Mouse (Mus musculus) embryonic facial prominence, embryonic 10.5 days (tissue): ENCODE data around the gene Rnf214. TPM values are rescaled to one million over a fixed set of nuclear protein-coding genes. Genes with fewer than 3 reads are reported as not detected.
A peak's percentile ranks its signal among the peaks of the same experiment; 100 is the strongest.

Experiments
- DNase-seq: peaks from one replicate; pipeline ENCODE4 v3.0.0-alpha.2; 2017; ENCODE audit warnings: low spot score
- H3K27ac ChIP-seq: fragments of 300-500 bp; sonication (generic); replicated peaks from 2 replicates; pipeline ENCODE4 v1.5.1; 2016; ENCODE audit warnings: mild to moderate bottlenecking
- H3K27me3 ChIP-seq: fragments of 300-500 bp; sonication (generic); replicated peaks from 2 replicates; pipeline ENCODE4 v1.6.1; 2016; ENCODE audit warnings: low read depth, mild to moderate bottlenecking; ENCODE audit not compliant: poor library complexity, severe bottlenecking
- H3K36me3 ChIP-seq: fragments of 300-500 bp; sonication (generic); replicated peaks from 2 replicates; pipeline ENCODE4 v1.6.1; 2016; ENCODE audit warnings: mild to moderate bottlenecking, moderate library complexity
- H3K4me1 ChIP-seq: fragments of 300-500 bp; sonication (generic); 2 replicates; pipeline ENCODE4 v1.6.1; 2016
- H3K4me3 ChIP-seq: fragments of 300-500 bp; sonication (generic); 2 replicates; pipeline ENCODE4 v1.5.1; 2016; ENCODE audit warnings: mild to moderate bottlenecking, moderate library complexity
- H3K9me3 ChIP-seq: fragments of 300-500 bp; sonication (generic); 2 replicates; pipeline ENCODE4 v1.6.1; 2016; ENCODE audit warnings: mild to moderate bottlenecking
- WGBS: fragments of 180-500 bp; shearing (Covaris S2); methylation state at CpG from one replicate; pipeline ENCODE4 v1.1.7; 2016; 5-methylcytosine and 5-hydroxymethylcytosine counted together
- polyA plus RNA-seq: library from polyadenylated mRNA; unstranded; fragments of >200 nt; fragmentation: Nextera tagmentation; extraction: Ambion mirVana; gene quantifications from 2 replicates; pipeline ENCODE4 v1.2.1, GENCODE M21; 2016

The Rnf214 gene
- 61.5 and 66.8 TPM in 2 replicates for polyA plus RNA-seq

GRCm38 (mm10) chr9:45906355-45907077, at the start of gene Rnf214, which contains the start of gene Pcsk7:
Gene Rnf214 (minus strand): TSS chr9:45906911.
Gene Pcsk7 (plus strand): TSS chr9:45906497.
- Histone ChIP-seq H3K9me3 (no peaks in the 10 kb centered on the region), H3K27ac (peak within 1 kb of the TSS; percentile 98), H3K27me3 (no peaks in the 10 kb centered on the region), H3K4me3 (peak within 1 kb of the TSS; percentile 95), H3K36me3 (peaks cover 53% of the 10 kb centered on the region), H3K4me1 (peaks cover 25% of the 10 kb centered on the region)
- DNase-seq: peak; percentile 93
- WGBS: under 1% methylated on average over 79 of the region's 80 CpGs

- Histone ChIP-seq H3K27ac (peak within 1 kb of the TSS; percentile 91), H3K4me3 (peak within 1 kb of the TSS; percentile 95), H3K4me1 (peaks cover 34% of the 10 kb centered on the region), H3K27me3 (no peaks in the 10 kb centered on the region), H3K36me3 (peaks cover 31% of the 10 kb centered on the region), H3K9me3 (no peaks in the 10 kb centered on the region)
- DNase-seq: peak; percentile 90
- under 1% methylated on average over 48 of the region's 48 CpGs for WGBS
Measured at GRCm38 (mm10) chr9:45955107-45955963, 48.6 kb upstream of the Rnf214 start, which contains the start of gene Sidt2. Gene Sidt2 (minus strand): TSS chr9:45955258.

- Histone ChIP-seq H3K27me3 (no peaks in the 10 kb centered on the region), H3K36me3 (peaks cover 38% of the 10 kb centered on the region), H3K4me1 (peaks cover 34% of the 10 kb centered on the region), H3K4me3 (peak overlapping the region; percentile 95), H3K27ac (peak overlapping the region; percentile 91), H3K9me3 (no peaks in the 10 kb centered on the region)
- DNase-seq: peak; percentile 68
- WGBS: under 1% methylated on average over 63 of the region's 63 CpGs
Measured at GRCm38 (mm10) chr9:45954294-45955106, 47.8 kb upstream of the Rnf214 start.

GRCm38 (mm10) chr9:45953511-45954293, 47.0 kb upstream of the Rnf214 start:
- Histone ChIP-seq H3K4me1 (peaks cover 32% of the 10 kb centered on the region), H3K4me3 (peak overlapping the region; percentile 95), H3K9me3 (no peaks in the 10 kb centered on the region), H3K27me3 (no peaks in the 10 kb centered on the region), H3K27ac (peak overlapping the region; percentile 91), H3K36me3 (peaks cover 44% of the 10 kb centered on the region)
- 61% methylated on average over 13 of the region's 13 CpGs for WGBS
- no peak for DNase-seq

- Histone ChIP-seq H3K27me3 (no peaks in the 10 kb centered on the region), H3K27ac (no peak overlapping the region), H3K4me3 (peak overlapping the region; percentile 95; the same call in 1 of the 2 replicates), H3K9me3 (no peaks in the 10 kb centered on the region), H3K36me3 (peaks cover 52% of the 10 kb centered on the region), H3K4me1 (peaks cover 32% of the 10 kb centered on the region)
- WGBS: 81% methylated on average over 7 of the region's 7 CpGs
- DNase-seq: no peak
Measured at GRCm38 (mm10) chr9:45952890-45953289, 46.2 kb upstream of the Rnf214 start.

- Histone ChIP-seq H3K9me3 (no peaks in the 10 kb centered on the region), H3K4me3 (no peak overlapping the region), H3K4me1 (peaks cover 32% of the 10 kb centered on the region), H3K27me3 (no peaks in the 10 kb centered on the region), H3K36me3 (peaks cover 59% of the 10 kb centered on the region), H3K27ac (no peak overlapping the region)
- WGBS: 91% methylated on average over 4 of the region's 4 CpGs
- DNase-seq: no peak
Measured at GRCm38 (mm10) chr9:45952057-45952456, 45.3 kb upstream of the Rnf214 start.

GRCm38 (mm10) chr9:45946872-45947183, 40.1 kb upstream of the Rnf214 start:
- WGBS: 92% methylated on average over 10 of the region's 10 CpGs
- no peaks in the 10 kb centered on the region for H3K27me3 ChIP-seq
- no peak overlapping the region for H3K27ac ChIP-seq
- H3K9me3 ChIP-seq: no peaks in the 10 kb centered on the region
- peaks cover 98% of the 10 kb centered on the region for H3K36me3 ChIP-seq
- no peaks in the 10 kb centered on the region for H3K4me1 ChIP-seq
- H3K4me3 ChIP-seq: no peak overlapping the region
- no peak for DNase-seq

GRCm38 (mm10) chr9:45946182-45946871, 39.6 kb upstream of the Rnf214 start:
- H3K27ac ChIP-seq: no peak overlapping the region
- no peaks in the 10 kb centered on the region for H3K27me3 ChIP-seq
- no peak for DNase-seq
- 88% methylated on average over 16 of the region's 16 CpGs for WGBS
- H3K4me3 ChIP-seq: no peak overlapping the region
- no peaks in the 10 kb centered on the region for H3K4me1 ChIP-seq
- H3K36me3 ChIP-seq: peaks cover 98% of the 10 kb centered on the region
- H3K9me3 ChIP-seq: no peaks in the 10 kb centered on the region

GRCm38 (mm10) chr9:45945721-45946120, 39.0 kb upstream of the Rnf214 start:
- H3K36me3 ChIP-seq: peaks cover 99% of the 10 kb centered on the region

GRCm38 (mm10) chr9:45944506-45945400, 38.0 kb upstream of the Rnf214 start:
- WGBS: 86% methylated on average over 13 of the region's 13 CpGs
- Histone ChIP-seq H3K27me3 (no peaks in the 10 kb centered on the region), H3K9me3 (no peaks in the 10 kb centered on the region), H3K27ac (no peak overlapping the region), H3K36me3 (peaks cover 92% of the 10 kb centered on the region), H3K4me1 (no peaks in the 10 kb centered on the region), H3K4me3 (no peak overlapping the region)
- no peak for DNase-seq

More at GRCm38 (mm10) chr9:45945721-45946120, 39.0 kb upstream of the Rnf214 start:
- no peaks in the 10 kb centered on the region for H3K9me3 ChIP-seq
- DNase-seq: no peak
- H3K27ac ChIP-seq: no peak overlapping the region
- H3K27me3 ChIP-seq: no peaks in the 10 kb centered on the region
- no peaks in the 10 kb centered on the region for H3K4me1 ChIP-seq
- H3K4me3 ChIP-seq: no peak overlapping the region
- 91% methylated on average over 13 of the region's 13 CpGs for WGBS
